Mouse (Mus musculus): Measurements from ENCODE around the gene Elovl6. TPM values are rescaled to one million over a fixed set of nuclear protein-coding genes. Genes with fewer than 3 reads are reported as not detected.

Gene Elovl6
- polyA plus RNA-seq, 1 experiment from 2014 or later: 4.1 TPM

DNA sequence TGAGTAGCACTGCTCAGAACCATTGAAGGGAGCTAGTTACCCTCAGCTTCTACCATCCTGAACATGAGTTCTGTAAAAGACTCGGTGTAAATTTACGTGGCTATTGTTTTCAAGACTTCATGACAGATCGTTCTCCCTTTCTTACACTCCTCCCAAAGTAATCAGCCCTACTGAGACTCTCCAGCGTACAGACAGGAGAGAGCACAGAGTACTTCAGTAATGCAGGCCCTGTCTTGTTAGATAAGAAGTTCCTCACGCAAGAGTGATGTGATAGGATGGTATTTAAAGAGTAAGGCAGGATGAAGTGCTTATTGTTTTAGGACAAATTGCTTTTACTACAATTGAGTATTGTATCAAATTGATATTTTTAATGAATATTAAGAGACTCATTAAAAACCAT is 99.7 kb downstream of the Elovl6 start:
- DNase-seq (ENCODE audit: low spot score): no peak
- no peaks in the 10 kb centered on the region for H3K36me3 ChIP-seq (ENCODE audit: insufficient read depth, low read length)
- no peak overlapping the region for H3K27ac ChIP-seq (ENCODE audit: low read length)
- TF ChIP-seq CTCF (IDR thresholded peaks at IDR 0.05): no peak
- TF ChIP-seq EP300 (IDR thresholded peaks at IDR 0.05): no peak
- no peak for ATAC-seq
- WGBS: 90% methylated on average over 5 of the region's 5 CpGs
- no peak overlapping the region for H3K9ac ChIP-seq (replicated peaks; ENCODE audit: low read depth)
- H3K9me3 ChIP-seq (ENCODE audit: low read length): no peaks in the 10 kb centered on the region
- no peak overlapping the region for H3K4me2 ChIP-seq (replicated peaks; ENCODE audit: low read depth, low read length)
- H3K27me3 ChIP-seq (replicated peaks; ENCODE audit: insufficient read depth, low read length): peaks cover 4% of the 10 kb centered on the region; the same call in 1 of the 2 replicates
- H3K4me1 ChIP-seq (ENCODE audit: insufficient read depth, low read depth, low read length): no peaks in the 10 kb centered on the region
- H3K4me3 ChIP-seq (ENCODE audit: low read depth, low read length): no peak overlapping the region

DNA sequence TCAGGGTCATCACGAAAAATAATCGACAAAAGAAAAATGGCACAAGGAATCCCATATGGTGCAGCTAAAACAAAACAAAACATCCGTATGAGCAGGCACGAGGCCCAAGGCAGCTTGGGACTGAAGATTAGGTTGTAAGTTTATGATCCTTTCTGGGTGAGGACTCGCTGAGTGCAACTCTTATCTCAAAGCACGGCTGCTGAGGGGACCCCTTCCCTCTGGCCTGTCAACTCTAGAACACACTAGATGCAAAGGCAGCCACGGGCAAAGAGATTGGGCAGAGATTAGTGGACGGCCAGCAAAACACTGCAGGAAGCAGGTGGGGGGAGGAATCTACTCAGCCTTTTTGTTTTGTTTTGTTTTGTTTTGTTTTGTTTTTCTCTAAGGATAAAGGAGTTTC is 101.4 kb downstream of the Elovl6 start:
- Histone ChIP-seq H3K9ac (replicated peaks; ENCODE audit: low read depth) (no peak overlapping the region), H3K4me2 (replicated peaks; ENCODE audit: low read depth, low read length) (no peak overlapping the region), H3K4me1 (ENCODE audit: insufficient read depth, low read depth, low read length) (no peaks in the 10 kb centered on the region), H3K27me3 (replicated peaks; ENCODE audit: insufficient read depth, low read length) (no peaks in the 10 kb centered on the region), H3K9me3 (ENCODE audit: low read length) (no peaks in the 10 kb centered on the region), H3K36me3 (ENCODE audit: insufficient read depth, low read length) (no peaks in the 10 kb centered on the region), H3K4me3 (ENCODE audit: low read depth, low read length) (no peak overlapping the region), H3K27ac (ENCODE audit: low read length) (no peak overlapping the region)
- ATAC-seq (no peak), DNase-seq (ENCODE audit: low spot score) (no peak)
- WGBS: 56% methylated on average over 8 of the region's 8 CpGs
- TF ChIP-seq EP300 (IDR thresholded peaks at IDR 0.05): no peak
- TF ChIP-seq CTCF (IDR thresholded peaks at IDR 0.05): no peak

DNA sequence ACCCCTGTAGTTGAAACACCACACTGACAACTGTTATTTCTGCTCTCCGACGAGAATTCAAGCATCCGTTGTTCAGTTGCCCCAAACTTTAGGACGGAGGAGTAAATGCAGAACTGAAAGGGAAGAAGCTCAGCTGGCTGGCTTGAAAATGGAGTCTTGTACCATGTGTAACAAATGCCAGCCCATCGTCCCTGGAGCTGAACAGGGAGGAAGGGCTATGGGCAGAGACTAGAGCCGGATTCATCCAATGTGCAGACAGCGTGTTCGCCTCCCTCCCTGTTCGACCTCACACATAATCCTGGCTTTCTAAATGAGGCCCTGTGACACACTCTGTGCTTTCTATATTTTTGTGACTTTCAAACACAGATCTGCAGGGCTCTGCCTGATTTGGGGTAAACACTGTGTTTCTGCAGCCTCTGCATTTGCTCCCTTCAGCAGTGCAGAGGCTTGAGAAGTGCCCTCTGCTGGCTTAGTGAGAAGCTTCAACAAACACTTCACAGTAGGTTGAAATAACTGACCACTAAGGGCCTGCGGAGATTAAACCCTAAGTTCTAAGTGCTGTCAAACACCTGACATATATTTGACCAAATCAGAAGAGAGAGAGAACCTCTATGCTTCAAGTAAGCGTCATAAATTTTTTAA is 102.2 kb downstream of the Elovl6 start:
- ATAC-seq: peak; percentile 63
- 78% methylated on average over 11 of the region's 11 CpGs for WGBS

DNA sequence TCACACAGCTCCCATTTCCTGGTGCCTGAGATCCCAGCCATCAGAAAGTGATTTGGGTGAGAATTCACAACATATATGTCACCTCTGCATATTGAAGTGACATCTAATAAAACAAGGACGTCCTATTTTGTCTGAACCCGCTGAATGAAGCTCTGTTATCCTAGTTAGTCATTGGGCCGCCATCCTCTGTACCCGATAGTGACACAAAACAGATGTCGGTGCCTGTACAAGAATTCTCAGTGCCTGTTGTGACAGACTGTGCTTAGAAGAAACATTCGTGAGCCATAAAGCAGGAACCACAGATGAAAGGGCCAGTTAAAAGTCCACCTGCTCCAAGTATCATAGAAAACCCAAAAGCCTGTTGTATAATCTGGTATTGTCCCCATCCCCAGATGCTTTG is 105.3 kb downstream of the Elovl6 start:
- H3K4me3 ChIP-seq (ENCODE audit: low read depth, low read length): no peak overlapping the region
- no peak overlapping the region for H3K9ac ChIP-seq (replicated peaks; ENCODE audit: low read depth)
- H3K9me3 ChIP-seq (ENCODE audit: low read length): no peaks in the 10 kb centered on the region
- no peak overlapping the region for H3K27ac ChIP-seq (ENCODE audit: low read length)
- peak; percentile 67 for ATAC-seq
- H3K4me2 ChIP-seq (replicated peaks; ENCODE audit: low read depth, low read length): no peak overlapping the region
- no peaks in the 10 kb centered on the region for H3K27me3 ChIP-seq (replicated peaks; ENCODE audit: insufficient read depth, low read length)
- TF ChIP-seq EP300 (IDR thresholded peaks at IDR 0.05): no peak
- TF ChIP-seq CTCF (IDR thresholded peaks at IDR 0.05): no peak
- no peaks in the 10 kb centered on the region for H3K36me3 ChIP-seq (ENCODE audit: insufficient read depth, low read length)
- peak; percentile 61 for DNase-seq (ENCODE audit: low spot score)
- 73% methylated on average over 6 of the region's 6 CpGs for WGBS
- no peaks in the 10 kb centered on the region for H3K4me1 ChIP-seq (ENCODE audit: insufficient read depth, low read depth, low read length)

More for the DNA sequence above, 102.2 kb downstream of the Elovl6 start:
- Histone ChIP-seq H3K4me2 (replicated peaks; ENCODE audit: low read depth, low read length) (no peak overlapping the region), H3K36me3 (ENCODE audit: insufficient read depth, low read length) (no peaks in the 10 kb centered on the region), H3K27me3 (replicated peaks; ENCODE audit: insufficient read depth, low read length) (no peaks in the 10 kb centered on the region), H3K9ac (replicated peaks; ENCODE audit: low read depth) (no peak overlapping the region), H3K9me3 (ENCODE audit: low read length) (no peaks in the 10 kb centered on the region), H3K4me1 (ENCODE audit: insufficient read depth, low read depth, low read length) (no peaks in the 10 kb centered on the region), H3K4me3 (ENCODE audit: low read depth, low read length) (no peak overlapping the region), H3K27ac (ENCODE audit: low read length) (no peak overlapping the region)
- TF ChIP-seq EP300 (IDR thresholded peaks at IDR 0.05) (no peak), CTCF (IDR thresholded peaks at IDR 0.05) (peak; percentile 74)
- peak; percentile 65 for DNase-seq (ENCODE audit: low spot score)

DNA sequence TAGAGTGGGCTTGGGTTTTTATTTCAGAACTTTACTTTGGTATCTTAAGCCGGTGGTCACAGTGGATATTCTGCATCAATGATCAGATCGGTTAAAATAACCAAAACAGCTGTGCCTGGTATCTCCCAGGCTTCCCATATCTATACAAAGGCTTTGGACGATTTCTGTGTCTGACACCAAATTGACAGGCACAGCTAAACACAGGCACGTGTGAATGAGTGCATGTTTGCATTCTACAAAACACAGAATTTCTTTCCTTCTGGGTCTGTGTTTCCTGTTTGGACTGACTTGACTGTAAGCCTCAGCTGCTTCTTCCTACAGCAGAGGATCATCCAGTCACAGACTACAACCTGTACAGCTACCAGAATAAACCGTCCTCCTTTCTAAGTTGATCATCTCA is 107.5 kb downstream of the Elovl6 start:
- TF ChIP-seq EP300 (IDR thresholded peaks at IDR 0.05): no peak
- no peak for TF ChIP-seq CTCF (IDR thresholded peaks at IDR 0.05)
- no peak overlapping the region for H3K9ac ChIP-seq (replicated peaks; ENCODE audit: low read depth)
- no peaks in the 10 kb centered on the region for H3K9me3 ChIP-seq (ENCODE audit: low read length)
- no peaks in the 10 kb centered on the region for H3K36me3 ChIP-seq (ENCODE audit: insufficient read depth, low read length)
- WGBS: 37% methylated on average over 5 of the region's 5 CpGs
- no peak overlapping the region for H3K4me2 ChIP-seq (replicated peaks; ENCODE audit: low read depth, low read length)
- H3K27me3 ChIP-seq (replicated peaks; ENCODE audit: insufficient read depth, low read length): no peaks in the 10 kb centered on the region
- no peak overlapping the region for H3K27ac ChIP-seq (ENCODE audit: low read length)
- H3K4me3 ChIP-seq (ENCODE audit: low read depth, low read length): no peak overlapping the region
- DNase-seq (ENCODE audit: low spot score): no peak
- no peak for ATAC-seq
- H3K4me1 ChIP-seq (ENCODE audit: insufficient read depth, low read depth, low read length): no peaks in the 10 kb centered on the region

DNA sequence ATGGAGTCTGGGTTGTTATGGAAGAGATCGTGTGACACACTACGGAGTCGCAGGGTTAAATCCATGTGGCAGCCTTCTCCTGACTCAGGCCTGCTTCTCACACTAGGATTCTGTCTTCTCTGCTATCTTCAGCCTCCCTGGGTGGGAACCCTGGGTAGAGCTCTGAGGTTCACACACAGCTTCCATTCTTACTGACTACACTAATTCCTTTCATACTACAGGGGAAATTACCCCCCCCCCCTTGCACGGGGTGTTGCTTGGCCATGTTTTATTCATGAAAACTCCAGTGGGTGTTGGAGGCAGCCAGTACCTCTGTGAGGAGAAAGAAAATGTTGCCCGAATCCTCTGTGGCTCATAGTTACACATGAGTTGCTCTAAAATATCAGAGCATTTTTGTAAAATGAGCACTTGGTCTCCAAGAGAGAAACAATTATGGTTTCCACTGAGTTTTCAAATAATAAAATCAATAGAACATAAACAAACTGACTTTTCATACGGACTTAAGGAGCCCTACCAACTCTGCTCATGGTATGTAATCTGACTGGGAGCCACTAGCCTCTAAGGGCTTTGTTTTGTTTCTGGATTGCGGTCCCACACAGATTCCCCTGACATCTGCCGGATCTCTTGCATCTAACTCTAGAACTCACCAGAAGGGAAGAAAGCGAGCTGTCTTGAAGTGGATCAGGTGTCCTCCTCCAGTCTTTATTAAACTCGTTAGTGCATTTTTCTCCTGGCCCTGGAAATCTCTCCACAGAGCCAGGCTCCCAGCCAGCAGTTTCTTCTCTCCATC is 108.3 kb downstream of the Elovl6 start:
- no peak overlapping the region for H3K27ac ChIP-seq (ENCODE audit: low read length)
- H3K4me3 ChIP-seq (ENCODE audit: low read depth, low read length): no peak overlapping the region
- 76% methylated on average over 10 of the region's 10 CpGs for WGBS
- no peaks in the 10 kb centered on the region for H3K27me3 ChIP-seq (replicated peaks; ENCODE audit: insufficient read depth, low read length)
- H3K4me1 ChIP-seq (ENCODE audit: insufficient read depth, low read depth, low read length): no peaks in the 10 kb centered on the region
- H3K9me3 ChIP-seq (ENCODE audit: low read length): no peaks in the 10 kb centered on the region
- no peak for DNase-seq (ENCODE audit: low spot score)
- no peak overlapping the region for H3K4me2 ChIP-seq (replicated peaks; ENCODE audit: low read depth, low read length)
- H3K36me3 ChIP-seq (ENCODE audit: insufficient read depth, low read length): no peaks in the 10 kb centered on the region
- no peak for ATAC-seq
- no peak overlapping the region for H3K9ac ChIP-seq (replicated peaks; ENCODE audit: low read depth)
- TF ChIP-seq CTCF (IDR thresholded peaks at IDR 0.05): no peak
- no peak for TF ChIP-seq EP300 (IDR thresholded peaks at IDR 0.05)
